Mouse (Mus musculus) hindlimb bud, embryonic 11.5 days (tissue): ENCODE results near the gene Palm.
"Not testable (repeated sequence)": the region's sequence is repeated elsewhere in the genome, so short reads cannot be mapped to it uniquely, and the experiment has no call there.

ENCODE experiments used
- DNase-seq: peaks from one replicate; pipeline ENCODE4 v3.0.0-alpha.2; 2012; ENCODE audit warnings: low read depth, low spot score; ENCODE audit errors: extremely low spot score

The Palm gene

GRCm38 (mm10) chr10:79793051-79793737, at the start of gene Palm:
Gene Palm (plus strand): TSS chr10:79793572.
- DNase-seq = no peak

DNA sequence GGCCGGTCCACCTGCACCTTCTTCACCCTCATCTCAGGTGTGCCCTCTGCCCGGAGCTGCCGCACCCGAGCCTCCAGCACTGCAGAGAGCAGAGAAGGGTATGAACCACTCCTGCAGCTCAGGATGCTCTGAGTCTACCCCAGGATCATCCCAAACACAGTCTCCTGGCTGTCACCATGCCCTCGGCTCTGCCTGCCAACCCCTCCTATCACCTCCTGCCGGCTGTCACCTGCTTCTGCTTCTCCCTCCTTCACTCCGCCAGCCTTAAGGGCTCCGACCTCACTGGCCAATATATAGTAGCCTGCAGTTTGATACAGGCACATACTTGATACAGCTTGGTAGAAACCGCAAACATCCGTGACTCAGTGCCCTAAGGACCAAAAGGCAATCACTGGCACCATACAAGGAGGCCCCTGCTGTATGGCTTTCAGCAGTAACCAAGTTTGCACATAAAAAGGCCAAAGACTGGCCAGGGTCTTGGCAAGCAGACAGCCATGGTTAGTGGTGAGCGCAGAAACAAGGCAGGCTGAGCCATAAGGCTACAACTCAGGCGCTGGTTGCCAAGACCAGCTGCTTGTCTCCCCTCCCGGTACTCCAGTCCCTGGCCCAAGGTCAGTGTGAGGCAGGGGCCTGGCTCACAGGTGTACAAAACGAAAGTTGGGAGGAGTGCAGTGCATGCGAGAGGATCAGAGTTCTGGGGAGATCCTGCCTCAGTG, 49.6 kb upstream of the Palm start:
- no peak for DNase-seq

DNA sequence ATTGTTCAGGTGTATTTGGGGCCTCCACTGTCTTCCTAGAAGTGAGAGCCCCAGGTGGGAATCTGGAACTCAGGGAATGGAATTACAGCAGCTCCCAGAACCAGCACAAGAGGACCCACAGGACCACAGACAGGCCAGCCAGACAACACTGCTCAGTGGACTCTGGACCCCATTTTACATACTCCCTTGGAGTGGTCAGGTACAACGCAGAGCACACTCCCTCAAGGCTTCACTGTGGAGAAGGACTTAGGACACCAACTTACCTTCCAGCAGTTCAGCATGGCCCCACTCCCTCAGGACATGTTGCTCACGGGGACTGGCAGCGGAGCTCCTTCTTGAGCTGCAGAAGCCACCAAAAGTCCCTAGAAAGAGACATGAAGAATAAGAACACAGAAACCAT, 48.0 kb upstream of the Palm start:
- DNase-seq = no peak

DNA sequence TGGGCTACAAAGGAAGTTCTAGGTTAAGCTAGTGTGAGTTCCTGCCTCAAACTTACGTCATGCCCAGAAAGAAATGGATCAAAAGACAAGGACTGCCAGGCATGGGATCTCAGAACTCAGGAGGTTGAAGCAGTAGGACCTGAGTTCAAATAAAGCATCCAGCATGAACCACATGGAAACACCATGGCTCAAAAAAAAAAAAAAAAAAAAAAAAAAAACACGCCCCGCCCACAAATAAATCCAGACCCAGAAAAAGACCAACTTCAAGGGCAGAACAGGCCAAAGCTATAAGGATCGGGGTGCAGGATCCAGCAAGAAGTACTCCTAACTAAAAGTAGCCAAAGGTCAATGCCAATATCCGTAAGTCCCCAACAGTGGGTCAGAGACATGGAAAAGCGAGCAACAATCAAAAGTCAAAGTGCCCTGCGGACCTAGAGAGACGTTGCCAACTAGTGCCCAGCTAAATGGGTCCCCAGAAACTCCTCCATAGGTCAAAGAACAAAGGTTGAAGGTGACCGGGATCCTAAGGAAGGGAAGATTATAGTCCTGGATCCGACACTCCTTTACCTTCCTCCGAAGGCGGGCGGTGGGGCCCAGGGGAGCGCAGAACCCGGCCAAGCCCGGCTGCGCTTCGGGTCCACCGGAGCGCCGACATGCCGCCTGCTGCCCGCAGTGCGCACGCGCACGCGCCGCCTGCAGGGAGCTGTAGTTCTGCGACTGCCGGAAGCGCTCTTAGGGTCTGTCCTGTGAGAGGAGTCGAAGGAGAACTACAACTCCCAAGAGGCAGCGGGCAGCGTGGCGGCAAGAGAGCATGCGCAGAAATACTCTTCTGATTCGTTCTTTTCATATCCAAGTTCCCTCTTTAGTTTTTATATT, 47.2 kb upstream of the Palm start, which contains the start of gene Polrmt:
Gene Polrmt, minus strand, starts transcription at position 684 of the 876 bp plus-strand sequence.
- DNase-seq = peak; percentile 96

GRCm38 (mm10) chr10:79746774-79747151, 46.6 kb upstream of the Palm start:
- DNase-seq = no peak

DNA sequence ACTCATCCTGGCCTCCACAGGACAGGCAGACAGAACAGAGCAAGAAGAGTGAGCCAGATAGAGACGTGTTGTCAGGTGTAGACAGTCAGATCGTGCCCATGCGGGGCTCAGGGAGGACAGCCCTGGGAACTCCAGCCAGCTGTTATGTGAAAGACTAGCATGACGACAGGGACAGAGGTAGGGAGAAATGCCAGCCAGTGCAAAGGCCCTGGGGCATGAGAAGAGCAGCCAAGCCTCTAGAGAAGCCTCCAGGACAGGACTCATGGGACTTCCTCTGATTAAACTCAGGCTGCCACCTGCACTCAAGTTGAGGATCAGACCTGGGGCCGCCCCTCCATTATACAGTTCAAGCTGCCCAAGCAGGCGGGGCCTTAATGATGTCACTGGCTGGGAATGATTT, 44.9 kb upstream of the Palm start:
- no peak for DNase-seq

DNA sequence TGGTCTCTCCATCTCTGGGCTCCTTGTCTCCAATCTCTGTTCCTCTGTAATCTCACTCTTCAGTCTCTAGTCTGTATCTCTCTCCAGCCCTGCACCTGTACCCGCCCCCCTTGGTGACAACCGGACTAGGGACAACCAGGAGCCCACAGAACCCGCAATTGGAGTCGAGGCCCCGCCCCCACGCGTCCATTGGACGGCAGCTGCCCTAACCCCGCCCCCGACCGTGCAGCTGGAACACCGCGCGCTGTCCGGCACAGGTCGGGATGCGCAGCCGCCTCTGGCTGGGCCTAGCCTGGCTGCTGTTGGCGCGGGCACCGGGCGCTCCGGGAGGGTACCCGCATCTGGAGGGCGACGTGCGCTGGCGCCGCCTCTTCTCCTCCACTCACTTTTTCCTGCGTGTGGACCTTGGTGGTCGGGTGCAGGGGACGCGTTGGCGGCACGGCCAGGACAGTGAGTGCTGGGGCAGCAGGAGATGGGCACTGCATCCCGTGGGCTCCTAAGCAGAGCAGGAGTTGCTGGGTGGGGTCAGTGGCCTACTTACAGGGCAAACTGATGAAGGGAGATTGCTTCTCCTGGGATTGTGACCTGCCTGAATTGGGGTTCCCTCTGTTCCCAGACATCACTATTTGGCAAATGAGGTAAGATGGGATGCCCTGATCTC, 38.4 kb upstream of the Palm start, which contains the start of gene Fgf22:
Gene Fgf22, plus strand, starts transcription at position 221 of the 661 bp plus-strand sequence.
- DNase-seq = no peak

- no peak for DNase-seq
Observed at GRCm38 (mm10) chr10:79755854-79756253, 37.5 kb upstream of the Palm start.

DNA sequence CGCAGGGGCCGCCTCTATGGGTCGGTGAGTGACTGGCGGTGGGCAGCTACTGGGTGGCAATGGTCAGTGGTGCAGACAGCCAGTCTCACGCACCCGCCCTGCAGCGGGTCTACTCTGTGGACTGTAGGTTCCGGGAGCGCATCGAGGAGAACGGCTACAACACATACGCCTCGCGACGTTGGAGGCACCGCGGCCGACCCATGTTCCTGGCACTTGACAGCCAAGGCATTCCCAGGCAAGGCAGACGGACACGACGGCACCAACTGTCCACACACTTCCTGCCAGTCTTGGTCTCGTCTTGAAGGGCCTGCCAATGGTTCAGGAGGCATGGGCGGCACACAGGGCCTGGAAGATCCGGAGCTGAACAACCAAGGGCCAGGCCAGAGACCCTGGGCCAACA, 36.7 kb upstream of the Palm start:
- DNase-seq = no peak

- not testable (repeated sequence) for DNase-seq
Observed at GRCm38 (mm10) chr10:79759675-79760074, 33.7 kb upstream of the Palm start.

- DNase-seq = no peak
Observed at GRCm38 (mm10) chr10:79760603-79761143, 32.7 kb upstream of the Palm start.

- no peak for DNase-seq
Observed at GRCm38 (mm10) chr10:79762875-79763274, 30.5 kb upstream of the Palm start.

- no peak for DNase-seq
Observed at GRCm38 (mm10) chr10:79764234-79764633, 29.1 kb upstream of the Palm start.

DNA sequence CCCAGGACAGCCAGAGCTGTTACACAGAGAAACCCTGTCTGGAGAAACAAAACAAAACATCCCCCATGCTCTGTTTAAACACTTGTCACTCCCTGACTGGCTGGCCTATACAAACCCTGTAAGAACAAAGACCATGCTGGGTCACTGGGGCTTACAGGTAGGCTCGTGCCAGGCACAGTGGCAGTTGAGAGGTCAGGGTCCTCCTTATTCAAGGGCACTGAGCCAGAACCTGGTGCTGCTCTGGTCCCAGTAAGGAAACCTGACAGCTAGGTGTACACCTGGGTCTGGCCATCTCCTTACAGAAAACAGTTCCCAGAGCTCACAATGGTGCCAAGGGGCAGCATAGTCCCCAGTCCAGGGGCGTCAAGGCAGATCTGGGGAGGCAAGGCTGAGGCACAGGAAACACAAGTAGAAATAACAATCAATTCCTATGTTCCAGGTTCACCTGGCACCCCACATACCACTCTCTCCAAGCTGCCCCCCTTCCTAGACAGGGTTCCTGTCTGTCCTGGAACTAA, 28.1 kb upstream of the Palm start:
- no peak for DNase-seq

GRCm38 (mm10) chr10:79766001-79766507, 27.3 kb upstream of the Palm start:
- no peak for DNase-seq

DNA sequence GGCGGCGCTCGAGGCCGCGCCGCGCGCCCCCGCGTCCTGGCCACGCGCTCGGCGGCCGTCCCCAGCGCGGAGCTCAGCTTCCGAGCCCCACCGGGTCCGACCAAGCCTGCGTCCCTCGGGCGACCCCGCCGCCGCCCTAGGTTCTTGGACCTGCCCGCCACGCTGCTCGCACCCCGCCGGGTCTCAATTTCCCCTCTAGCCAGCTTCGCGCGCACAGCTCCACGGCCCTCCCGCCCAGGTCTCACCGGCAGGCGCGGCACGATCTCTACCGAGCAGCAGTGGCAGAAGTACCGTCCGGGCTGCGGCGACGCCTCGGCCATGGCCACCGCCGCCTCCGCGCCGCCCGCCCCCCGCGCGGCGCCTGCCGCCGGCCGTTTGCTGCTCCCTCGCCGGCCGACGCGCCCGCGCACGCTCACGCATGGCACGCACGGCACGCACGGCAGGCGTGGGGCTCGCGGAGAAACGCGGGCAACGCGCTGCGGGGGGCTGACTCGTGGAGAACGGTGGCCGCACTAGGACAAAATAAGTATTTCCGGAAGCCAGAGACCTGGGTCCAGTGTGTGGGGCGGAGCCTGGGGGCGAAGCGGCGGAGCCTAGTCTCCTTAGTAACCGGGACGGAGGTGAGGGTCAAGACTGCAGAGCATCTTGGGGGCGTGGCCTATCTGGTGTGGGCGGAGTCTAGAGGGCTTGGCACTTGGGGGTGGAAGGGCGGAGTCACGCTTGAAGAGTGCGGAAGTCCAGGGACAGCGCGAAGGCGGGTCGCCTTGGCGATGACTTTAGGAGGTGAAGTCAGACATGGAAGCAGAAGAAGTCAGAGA, 26.7 kb upstream of the Palm start, which contains the start of gene Rnf126:
Gene Rnf126, minus strand, starts transcription at position 445 of the 818 bp plus-strand sequence.
- peak; percentile 99 for DNase-seq

GRCm38 (mm10) chr10:79767372-79768244, 25.8 kb upstream of the Palm start:
- DNase-seq = peak; percentile 79

GRCm38 (mm10) chr10:79768400-79768799, 25.0 kb upstream of the Palm start:
- peak; percentile 60 for DNase-seq
